Mouse (Mus musculus): ENCODE results near the gene Sebox.

- TF ChIP-seq CTCF (IDR thresholded peaks at IDR 0.05; ENCODE audit: low read depth, low read length) (no peak), POLR2A (IDR thresholded peaks at IDR 0.05; ENCODE audit: borderline replicate concordance, low read depth, low read length) (no peak; the same call in 1 of the 2 replicates)
Observed at GRCm38 (mm10) chr11:78512025-78512957, 9.0 kb downstream of the Sebox start, which contains the start of the genes Tmem199 and Poldip2.

Data from bone marrow macrophage, adult 2 months (primary cell).